Mouse (Mus musculus): ENCODE data around the gene Spag9. TPM values are rescaled to one million over a fixed set of nuclear protein-coding genes. Genes with fewer than 3 reads are reported as not detected.
A peak's percentile ranks its signal among the peaks of the same experiment; 100 is the strongest.

Gene Spag9
- polyA plus RNA-seq, 1 experiment from 2014 or later = 89.3 TPM

GRCm38 (mm10) chr11:93965391-93965790 lies 30.5 kb upstream of the Spag9 start:
- H3K4me1 ChIP-seq = peaks cover 19% of the 10 kb centered on the region

GRCm38 (mm10) chr11:93967381-93967780 lies 28.5 kb upstream of the Spag9 start:
- Histone ChIP-seq H3K27ac (peak overlapping the region; percentile 75), H3K36me3 (ENCODE audit: poor library complexity, severe bottlenecking) (peaks cover 35% of the 10 kb centered on the region), H3K27me3 (no peaks in the 10 kb centered on the region), H3K9me3 (replicated peaks) (no peaks in the 10 kb centered on the region), H3K4me3 (peak overlapping the region; percentile 81), H3K4me1 (peaks cover 19% of the 10 kb centered on the region), H3K4me2 (peak overlapping the region; percentile 86), H3K9ac (peak overlapping the region; percentile 82)
- ATAC-seq = 0 out of 2 replicates have a peak, but pooled peaks have one; percentile 1
- 5% methylated on average over 11 of the region's 11 CpGs for WGBS

More at GRCm38 (mm10) chr11:93965391-93965790, 30.5 kb upstream of the Spag9 start:
- no peaks in the 10 kb centered on the region for H3K27me3 ChIP-seq
- no peak overlapping the region for H3K4me3 ChIP-seq
- no peak overlapping the region for H3K9ac ChIP-seq
- ATAC-seq = no peak
- peaks cover 55% of the 10 kb centered on the region for H3K36me3 ChIP-seq (ENCODE audit: poor library complexity, severe bottlenecking)
- 94% methylated on average over 6 of the region's 6 CpGs for WGBS
- no peak overlapping the region for H3K27ac ChIP-seq
- no peak overlapping the region for H3K4me2 ChIP-seq
- H3K9me3 ChIP-seq (replicated peaks) = no peaks in the 10 kb centered on the region

GRCm38 (mm10) chr11:93968005-93968847 lies 27.7 kb upstream of the Spag9 start, which contains the start of the genes Gm20390 and Nme1:
Gene Gm20390 (minus strand): TSS chr11:93968293.
Gene Nme1 (minus strand): TSS chr11:93968521.
- H3K4me3 ChIP-seq = peak within 1 kb of the TSS; percentile 81
- H3K9me3 ChIP-seq (replicated peaks) = no peaks in the 10 kb centered on the region
- H3K27me3 ChIP-seq = no peaks in the 10 kb centered on the region
- peaks cover 28% of the 10 kb centered on the region for H3K36me3 ChIP-seq (ENCODE audit: poor library complexity, severe bottlenecking)
- H3K27ac ChIP-seq = peak within 1 kb of the TSS; percentile 75
- peaks cover 19% of the 10 kb centered on the region for H3K4me1 ChIP-seq
- peak within 1 kb of the TSS; percentile 82 for H3K9ac ChIP-seq
- peak; percentile 96 for ATAC-seq
- WGBS = under 1% methylated on average over 40 of the region's 40 CpGs
- H3K4me2 ChIP-seq = peak within 1 kb of the TSS; percentile 86

- no peaks in the 10 kb centered on the region for H3K27me3 ChIP-seq
- peak overlapping the region; percentile 81 for H3K4me3 ChIP-seq
- ATAC-seq = 0 out of 2 replicates have a peak, but pooled peaks have one; percentile 3
- H3K4me2 ChIP-seq = peak overlapping the region; percentile 86
- peaks cover 22% of the 10 kb centered on the region for H3K36me3 ChIP-seq (ENCODE audit: poor library complexity, severe bottlenecking)
- H3K9me3 ChIP-seq (replicated peaks) = no peaks in the 10 kb centered on the region
- 57% methylated on average over 6 of the region's 6 CpGs for WGBS
- H3K9ac ChIP-seq = peak overlapping the region; percentile 82; the same call in 1 of the 2 replicates
- peak overlapping the region; percentile 75 for H3K27ac ChIP-seq
- peaks cover 19% of the 10 kb centered on the region for H3K4me1 ChIP-seq
These were observed 27.1 kb upstream of the Spag9 start for GRCm38 (mm10) chr11:93968848-93969128.

GRCm38 (mm10) chr11:93969171-93969570 lies 26.7 kb upstream of the Spag9 start:
- Histone ChIP-seq H3K9ac (peak overlapping the region; percentile 82; the same call in 1 of the 2 replicates), H3K4me3 (no peak overlapping the region; the same call in 1 of the 2 replicates), H3K4me2 (peak overlapping the region; percentile 86), H3K27me3 (no peaks in the 10 kb centered on the region), H3K4me1 (peaks cover 19% of the 10 kb centered on the region), H3K36me3 (ENCODE audit: poor library complexity, severe bottlenecking) (peaks cover 18% of the 10 kb centered on the region), H3K27ac (peak overlapping the region; percentile 75; the same call in 1 of the 2 replicates), H3K9me3 (replicated peaks) (no peaks in the 10 kb centered on the region)
- WGBS = 90% methylated on average over 6 of the region's 6 CpGs
- ATAC-seq = no peak

GRCm38 (mm10) chr11:93969799-93970198 lies 26.1 kb upstream of the Spag9 start:
- Histone ChIP-seq H3K27me3 (no peaks in the 10 kb centered on the region), H3K9ac (no peak overlapping the region), H3K36me3 (ENCODE audit: poor library complexity, severe bottlenecking) (peaks cover 12% of the 10 kb centered on the region), H3K4me1 (peaks cover 19% of the 10 kb centered on the region), H3K27ac (no peak overlapping the region), H3K4me3 (no peak overlapping the region), H3K4me2 (no peak overlapping the region), H3K9me3 (replicated peaks) (no peaks in the 10 kb centered on the region)
- no peak for ATAC-seq
- WGBS = 78% methylated on average over 1 of the region's 1 CpGs

GRCm38 (mm10) chr11:93972951-93973350 lies 22.9 kb upstream of the Spag9 start:
- Histone ChIP-seq H3K27me3 (no peaks in the 10 kb centered on the region), H3K4me2 (no peak overlapping the region), H3K27ac (no peak overlapping the region), H3K4me1 (peaks cover 8% of the 10 kb centered on the region; the same call in 1 of the 2 replicates), H3K4me3 (no peak overlapping the region), H3K36me3 (ENCODE audit: poor library complexity, severe bottlenecking) (no peaks in the 10 kb centered on the region), H3K9me3 (replicated peaks) (no peaks in the 10 kb centered on the region), H3K9ac (no peak overlapping the region)
- ATAC-seq = no peak
- 80% methylated on average over 5 of the region's 5 CpGs for WGBS

GRCm38 (mm10) chr11:93979502-93980049 lies 16.3 kb upstream of the Spag9 start:
- Histone ChIP-seq H3K9me3 (replicated peaks) (no peaks in the 10 kb centered on the region), H3K4me2 (no peak overlapping the region), H3K27me3 (no peaks in the 10 kb centered on the region), H3K27ac (no peak overlapping the region), H3K4me3 (no peak overlapping the region), H3K36me3 (ENCODE audit: poor library complexity, severe bottlenecking) (no peaks in the 10 kb centered on the region), H3K9ac (no peak overlapping the region), H3K4me1 (no peaks in the 10 kb centered on the region)
- no peak for ATAC-seq
- 64% methylated on average over 6 of the region's 6 CpGs for WGBS

- Histone ChIP-seq H3K9ac (no peak overlapping the region), H3K4me3 (no peak overlapping the region), H3K27ac (no peak overlapping the region), H3K36me3 (ENCODE audit: poor library complexity, severe bottlenecking) (no peaks in the 10 kb centered on the region), H3K4me2 (no peak overlapping the region), H3K4me1 (no peaks in the 10 kb centered on the region), H3K27me3 (no peaks in the 10 kb centered on the region), H3K9me3 (replicated peaks) (no peaks in the 10 kb centered on the region)
- ATAC-seq = no peak
- WGBS = 91% methylated on average over 3 of the region's 3 CpGs
These were observed 11.3 kb upstream of the Spag9 start for GRCm38 (mm10) chr11:93984619-93985018.

- no peaks in the 10 kb centered on the region for H3K4me1 ChIP-seq
- no peaks in the 10 kb centered on the region for H3K36me3 ChIP-seq (ENCODE audit: poor library complexity, severe bottlenecking)
- no peak overlapping the region for H3K4me3 ChIP-seq
- no peak for ATAC-seq
- no peak overlapping the region for H3K27ac ChIP-seq
- H3K9me3 ChIP-seq (replicated peaks) = no peaks in the 10 kb centered on the region
- no peak overlapping the region for H3K4me2 ChIP-seq
- H3K9ac ChIP-seq = no peak overlapping the region
- WGBS = 91% methylated on average over 5 of the region's 5 CpGs
- no peaks in the 10 kb centered on the region for H3K27me3 ChIP-seq
These were observed 10.6 kb upstream of the Spag9 start for GRCm38 (mm10) chr11:93985265-93985664.

- Histone ChIP-seq H3K36me3 (ENCODE audit: poor library complexity, severe bottlenecking) (no peaks in the 10 kb centered on the region), H3K4me3 (no peak overlapping the region), H3K4me2 (no peak overlapping the region), H3K9me3 (replicated peaks) (no peaks in the 10 kb centered on the region), H3K4me1 (no peaks in the 10 kb centered on the region), H3K27me3 (no peaks in the 10 kb centered on the region), H3K9ac (no peak overlapping the region), H3K27ac (no peak overlapping the region)
- no peak for ATAC-seq
These were observed 9.6 kb upstream of the Spag9 start for GRCm38 (mm10) chr11:93986298-93986697.

- WGBS = 88% methylated on average over 4 of the region's 4 CpGs
These were observed 8.9 kb upstream of the Spag9 start for GRCm38 (mm10) chr11:93987026-93987425.

More at GRCm38 (mm10) chr11:93987026-93987425, 8.9 kb upstream of the Spag9 start:
- no peak overlapping the region for H3K27ac ChIP-seq
- no peak overlapping the region for H3K4me2 ChIP-seq
- no peaks in the 10 kb centered on the region for H3K4me1 ChIP-seq
- ATAC-seq = no peak
- H3K27me3 ChIP-seq = no peaks in the 10 kb centered on the region
- H3K4me3 ChIP-seq = no peak overlapping the region
- no peaks in the 10 kb centered on the region for H3K36me3 ChIP-seq (ENCODE audit: poor library complexity, severe bottlenecking)
- H3K9me3 ChIP-seq (replicated peaks) = no peaks in the 10 kb centered on the region
- no peak overlapping the region for H3K9ac ChIP-seq

All from forebrain, embryonic 13.5 days (tissue).